Mouse (Mus musculus) forebrain, embryonic 14.5 days (tissue): Measurements from ENCODE around the gene Il19. TPM values are rescaled to one million over a fixed set of nuclear protein-coding genes. Genes with fewer than 3 reads are reported as not detected.

ENCODE experiments used
- ATAC-seq: fragments of 200-750 bp; cut with Nextera tagmentation; 2 replicates; pipeline ENCODE4 v1.8.0; 2017; ENCODE audit warnings: mild to moderate bottlenecking, moderate library complexity
- DNase-seq: peaks from one replicate; pipeline ENCODE4 v3.0.0-alpha.2; 2015; ENCODE audit warnings: low spot score
- H3K27ac ChIP-seq: fragments of 300-500 bp; sonication (generic); 2 replicates; pipeline ENCODE4 v1.5.1; 2014; ENCODE audit warnings: low read depth, mild to moderate bottlenecking, control low read depth, low read length, moderate library complexity
- H3K27me3 ChIP-seq: fragments of 300-500 bp; sonication (generic); replicated peaks from 2 replicates; pipeline ENCODE4 v1.6.1; 2014; ENCODE audit warnings: low read length, control low read depth, mixed read lengths; ENCODE audit not compliant: control insufficient read depth, insufficient read depth
- H3K36me3 ChIP-seq: fragments of 300-500 bp; sonication (generic); 2 replicates; pipeline ENCODE4 v1.6.1; 2014; ENCODE audit warnings: low read length, control low read depth; ENCODE audit not compliant: control insufficient read depth, insufficient read depth
- H3K4me1 ChIP-seq: fragments of 300-500 bp; sonication (generic); 2 replicates; pipeline ENCODE4 v1.6.1; 2014; ENCODE audit warnings: antibody characterized with exemption, low read length, control low read depth; ENCODE audit not compliant: control insufficient read depth, insufficient read depth
- H3K4me2 ChIP-seq: fragments of 300-500 bp; sonication (generic); 2 replicates; pipeline ENCODE4 v1.6.1; 2014; ENCODE audit warnings: mild to moderate bottlenecking, control low read depth, low read length
- H3K4me3 ChIP-seq: fragments of 300-500 bp; sonication (generic); 2 replicates; pipeline ENCODE4 v1.5.1; 2014; ENCODE audit warnings: low read depth, low read length, control low read depth
- H3K9ac ChIP-seq: fragments of 300-500 bp; sonication (generic); 2 replicates; pipeline ENCODE4 v1.6.1; 2014; ENCODE audit warnings: mild to moderate bottlenecking, low read length, control low read depth, moderate library complexity
- H3K9me3 ChIP-seq: fragments of 300-500 bp; sonication (generic); replicated peaks from 2 replicates; pipeline ENCODE4 v1.6.1; 2016; ENCODE audit warnings: low read length, control low read depth, mixed read lengths; ENCODE audit not compliant: control insufficient read depth
- WGBS: fragments of 180-500 bp; shearing (Covaris S2); extraction: QIAGEN DNeasy Blood & Tissue Kit; methylation state at CpG from one replicate; pipeline ENCODE4 v1.1.7; 2014; 5-methylcytosine and 5-hydroxymethylcytosine counted together
- polyA plus RNA-seq: library from polyadenylated mRNA; unstranded; fragments of >200 nt; fragmentation: Nextera tagmentation; extraction: Ambion mirVana; gene quantifications from 2 replicates; pipeline ENCODE4 v1.2.1, GENCODE M21; 2014

Gene Il19
- not detected in 2 replicates for polyA plus RNA-seq

DNA sequence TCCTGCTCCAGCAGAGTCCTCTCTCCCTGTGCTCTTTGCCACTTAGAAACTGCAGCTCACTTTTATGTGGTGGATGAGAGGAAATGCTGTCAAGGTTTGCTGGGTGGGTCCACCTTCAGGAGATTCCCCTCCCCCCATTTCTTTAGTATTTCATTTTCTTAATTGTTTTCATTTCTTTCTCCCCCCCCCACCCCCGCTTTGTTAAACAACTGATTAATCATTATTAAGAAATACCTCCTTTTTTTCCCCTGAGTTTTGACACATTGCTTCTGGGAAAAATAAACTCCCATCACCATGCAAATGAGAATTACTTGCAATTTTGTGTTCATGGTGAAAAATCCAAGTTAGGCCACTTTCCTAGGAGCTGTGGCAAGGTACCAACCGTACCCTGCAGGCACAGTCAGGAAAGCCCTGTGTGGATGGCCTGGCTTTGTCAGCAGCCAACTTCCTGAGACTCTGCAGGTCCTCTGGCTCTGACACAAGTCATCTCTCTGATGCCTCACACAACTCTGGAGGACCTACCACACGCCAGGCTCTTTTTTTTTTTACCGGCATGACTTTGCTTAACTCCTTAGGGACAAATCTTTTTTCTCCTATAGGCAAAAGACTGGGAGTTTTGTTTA lies at the start of gene Il19:
Gene Il19 (minus strand): TSS at position 51 of the 623 bp plus-strand sequence.
- WGBS = 87% methylated on average over 4 of the region's 4 CpGs
- Histone ChIP-seq H3K9ac (no peak within 1 kb of the TSS), H3K9me3 (no peaks in the 10 kb centered on the region), H3K36me3 (no peaks in the 10 kb centered on the region), H3K27ac (no peak within 1 kb of the TSS), H3K4me1 (no peaks in the 10 kb centered on the region), H3K4me2 (no peak within 1 kb of the TSS), H3K4me3 (no peak within 1 kb of the TSS), H3K27me3 (no peaks in the 10 kb centered on the region)
- ATAC-seq (no peak), DNase-seq (no peak)

DNA sequence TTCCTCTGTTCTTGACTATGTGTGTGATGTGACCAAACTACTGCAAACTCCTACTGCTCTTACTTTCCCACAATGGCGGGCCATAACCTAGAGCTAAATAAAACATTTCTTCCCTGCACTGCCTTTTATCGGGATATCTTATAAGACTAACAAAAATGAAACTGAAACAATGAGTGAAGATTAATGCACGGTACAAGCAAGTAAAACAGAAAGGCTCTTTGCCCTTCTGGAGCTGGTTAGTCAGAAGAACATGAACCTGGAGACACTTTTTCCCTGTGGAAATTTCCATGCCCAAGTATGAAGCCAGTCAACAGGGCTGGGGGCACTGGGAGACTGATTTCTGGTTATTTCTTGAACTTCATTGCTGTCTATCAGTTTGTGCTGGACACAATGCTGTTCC lies 49.4 kb upstream of the Il19 start:
- Histone ChIP-seq H3K9ac (no peak overlapping the region), H3K9me3 (no peaks in the 10 kb centered on the region; the same call in 1 of the 2 replicates), H3K4me3 (no peak overlapping the region), H3K4me1 (no peaks in the 10 kb centered on the region), H3K36me3 (no peaks in the 10 kb centered on the region), H3K27ac (no peak overlapping the region), H3K27me3 (no peaks in the 10 kb centered on the region), H3K4me2 (no peak overlapping the region)
- no peak for ATAC-seq
- WGBS = 90% methylated on average over 3 of the region's 3 CpGs
- no peak for DNase-seq

DNA sequence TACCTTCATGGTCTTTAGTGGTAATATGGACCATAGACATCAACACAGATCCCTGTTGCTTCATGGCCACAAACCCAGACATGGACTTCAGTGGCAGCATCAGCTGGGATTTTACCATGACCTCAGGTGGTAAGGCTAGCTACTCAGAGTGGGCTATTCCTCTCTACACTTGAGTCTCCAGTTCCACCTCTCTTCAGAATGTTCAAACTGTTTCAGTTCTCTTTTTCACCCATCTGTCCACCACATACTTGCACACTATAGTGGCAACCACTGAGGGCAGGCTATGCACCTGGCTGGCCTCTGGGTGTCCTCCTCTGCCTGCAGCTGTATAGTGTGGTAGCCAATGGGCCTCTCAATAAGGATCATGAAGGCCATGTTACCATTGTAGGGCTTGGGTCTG lies 47.5 kb upstream of the Il19 start:
- ATAC-seq = no peak

DNA sequence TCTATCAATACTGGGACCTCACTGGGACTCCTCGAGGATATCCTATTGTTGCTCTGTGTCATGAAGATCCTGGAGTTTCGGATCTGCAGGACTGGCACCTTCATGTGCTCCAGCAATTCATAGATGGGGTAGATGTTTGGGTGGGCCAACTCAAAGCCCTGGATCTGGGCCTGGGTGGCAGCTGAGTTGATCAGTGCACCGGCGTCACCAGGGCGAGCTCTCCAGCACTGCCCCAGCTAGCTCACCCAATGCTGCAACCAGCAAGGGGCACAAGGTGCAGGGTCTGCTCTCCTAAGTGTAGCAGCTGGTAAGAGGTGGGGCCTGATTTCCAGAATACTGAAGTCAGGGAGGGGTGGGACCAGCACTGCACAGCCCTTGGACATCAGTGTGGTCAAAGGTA lies 47.1 kb upstream of the Il19 start:
- Histone ChIP-seq H3K27ac (no peak overlapping the region), H3K9me3 (no peaks in the 10 kb centered on the region; the same call in 1 of the 2 replicates), H3K36me3 (no peaks in the 10 kb centered on the region), H3K9ac (no peak overlapping the region), H3K4me3 (no peak overlapping the region), H3K4me2 (no peak overlapping the region), H3K27me3 (no peaks in the 10 kb centered on the region), H3K4me1 (no peaks in the 10 kb centered on the region)
- WGBS = 88% methylated on average over 5 of the region's 5 CpGs
- ATAC-seq (no peak), DNase-seq (no peak)

More for the DNA sequence above, 47.5 kb upstream of the Il19 start:
- Histone ChIP-seq H3K4me1 (no peaks in the 10 kb centered on the region), H3K36me3 (no peaks in the 10 kb centered on the region), H3K9me3 (no peaks in the 10 kb centered on the region; the same call in 1 of the 2 replicates), H3K4me3 (no peak overlapping the region), H3K27ac (no peak overlapping the region), H3K27me3 (no peaks in the 10 kb centered on the region), H3K9ac (no peak overlapping the region), H3K4me2 (no peak overlapping the region)
- no peak for DNase-seq

DNA sequence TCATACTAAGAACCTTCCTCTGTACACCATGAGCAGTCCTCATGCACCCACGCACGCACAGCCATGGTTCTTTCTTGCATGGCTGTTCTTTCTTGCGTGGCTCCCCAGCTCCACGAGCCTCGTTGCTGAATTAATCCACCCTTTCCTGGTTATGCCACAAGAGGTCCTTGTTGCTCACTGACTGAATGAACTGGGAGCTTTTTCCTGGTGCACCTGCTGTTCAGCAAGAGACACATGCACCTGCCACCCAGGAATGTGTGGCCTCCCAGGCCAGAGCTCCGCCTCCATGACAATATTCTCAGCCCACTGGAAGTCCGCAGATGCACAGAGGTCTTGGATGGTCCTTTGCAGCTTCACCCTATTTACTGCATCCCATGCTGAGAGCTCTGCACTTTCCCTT lies 44.5 kb upstream of the Il19 start:
- no peaks in the 10 kb centered on the region for H3K36me3 ChIP-seq
- H3K27me3 ChIP-seq = no peaks in the 10 kb centered on the region
- no peak overlapping the region for H3K4me3 ChIP-seq
- no peaks in the 10 kb centered on the region for H3K4me1 ChIP-seq
- ATAC-seq (no peak), DNase-seq (peak; percentile 0)
- no peak overlapping the region for H3K4me2 ChIP-seq
- no peaks in the 10 kb centered on the region for H3K9me3 ChIP-seq
- no peak overlapping the region for H3K27ac ChIP-seq
- 61% methylated on average over 7 of the region's 7 CpGs for WGBS
- no peak overlapping the region for H3K9ac ChIP-seq

DNA sequence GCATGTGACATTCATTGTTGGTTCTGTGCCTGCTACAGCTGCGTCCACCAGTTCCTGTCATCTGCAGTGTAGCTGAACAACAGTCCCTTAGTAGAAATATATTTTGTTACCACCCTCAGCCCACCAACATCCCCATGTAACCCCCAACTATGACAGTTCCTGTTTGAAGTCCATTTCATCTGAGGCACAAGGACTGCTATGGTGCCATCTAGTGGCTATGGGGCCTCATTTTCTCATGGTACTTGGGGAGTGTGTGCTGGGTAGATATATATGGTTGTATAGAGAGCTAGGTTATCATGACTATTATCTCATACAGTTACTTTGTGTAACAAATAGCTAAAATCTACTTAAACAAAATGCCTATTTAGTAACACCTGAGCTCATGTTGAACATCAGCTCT lies 39.5 kb upstream of the Il19 start:
- no peak overlapping the region for H3K4me3 ChIP-seq
- DNase-seq (peak; percentile 55), ATAC-seq (no peak)
- H3K9me3 ChIP-seq = no peaks in the 10 kb centered on the region
- H3K4me1 ChIP-seq = no peaks in the 10 kb centered on the region
- no peaks in the 10 kb centered on the region for H3K27me3 ChIP-seq
- H3K36me3 ChIP-seq = no peaks in the 10 kb centered on the region
- 58% methylated on average over 1 of the region's 1 CpGs for WGBS
- H3K4me2 ChIP-seq = no peak overlapping the region
- no peak overlapping the region for H3K27ac ChIP-seq
- H3K9ac ChIP-seq = no peak overlapping the region

DNA sequence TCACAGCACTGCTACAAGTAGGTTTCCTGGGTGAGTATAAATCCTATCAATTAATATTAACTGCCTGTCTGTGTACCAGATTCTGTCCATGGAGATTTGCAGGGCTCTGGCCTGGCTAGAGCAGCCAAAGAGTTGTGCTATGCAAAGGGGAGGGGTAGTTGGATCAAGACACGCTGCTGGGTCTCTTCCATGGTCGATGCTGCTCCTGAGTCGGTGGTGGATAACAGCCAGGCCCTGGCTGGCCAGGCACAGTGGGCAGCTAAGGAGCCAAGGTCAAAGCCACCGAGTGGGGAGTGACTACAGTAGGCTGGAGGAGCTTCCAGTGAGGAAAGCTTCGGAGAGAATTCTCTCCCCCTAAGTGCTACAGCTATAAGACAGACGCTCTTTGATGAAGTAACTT lies 24.0 kb upstream of the Il19 start:
- Histone ChIP-seq H3K4me2 (no peak overlapping the region), H3K9ac (no peak overlapping the region), H3K27me3 (no peaks in the 10 kb centered on the region), H3K4me3 (no peak overlapping the region), H3K36me3 (no peaks in the 10 kb centered on the region), H3K27ac (no peak overlapping the region), H3K9me3 (no peaks in the 10 kb centered on the region), H3K4me1 (no peaks in the 10 kb centered on the region)
- WGBS = 87% methylated on average over 6 of the region's 6 CpGs
- no peak for ATAC-seq
- no peak for DNase-seq

DNA sequence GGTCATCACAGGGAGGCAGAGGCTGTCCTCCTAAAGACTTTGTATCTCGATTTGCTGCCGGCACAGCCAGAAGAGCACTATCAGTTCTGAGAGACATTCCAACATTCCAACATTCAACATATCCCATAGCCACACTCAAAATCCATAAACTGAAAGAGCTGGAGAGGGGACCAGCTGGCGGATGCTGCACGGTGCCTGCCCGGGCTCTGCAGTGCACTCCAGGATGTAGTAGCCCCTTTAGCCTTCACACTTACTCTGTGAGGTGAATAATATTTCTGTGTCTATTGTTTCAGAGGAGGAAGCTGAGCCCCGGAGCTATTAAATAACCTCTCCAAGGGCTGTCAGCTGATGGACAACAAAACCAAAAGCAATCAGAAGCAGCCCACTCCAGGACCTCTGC lies 7.0 kb upstream of the Il19 start:
- Histone ChIP-seq H3K36me3 (no peaks in the 10 kb centered on the region), H3K27me3 (no peaks in the 10 kb centered on the region), H3K4me1 (no peaks in the 10 kb centered on the region), H3K9me3 (no peaks in the 10 kb centered on the region), H3K4me3 (no peak overlapping the region), H3K4me2 (no peak overlapping the region), H3K9ac (no peak overlapping the region), H3K27ac (no peak overlapping the region)
- ATAC-seq (no peak), DNase-seq (no peak)
- WGBS = 84% methylated on average over 6 of the region's 6 CpGs

DNA sequence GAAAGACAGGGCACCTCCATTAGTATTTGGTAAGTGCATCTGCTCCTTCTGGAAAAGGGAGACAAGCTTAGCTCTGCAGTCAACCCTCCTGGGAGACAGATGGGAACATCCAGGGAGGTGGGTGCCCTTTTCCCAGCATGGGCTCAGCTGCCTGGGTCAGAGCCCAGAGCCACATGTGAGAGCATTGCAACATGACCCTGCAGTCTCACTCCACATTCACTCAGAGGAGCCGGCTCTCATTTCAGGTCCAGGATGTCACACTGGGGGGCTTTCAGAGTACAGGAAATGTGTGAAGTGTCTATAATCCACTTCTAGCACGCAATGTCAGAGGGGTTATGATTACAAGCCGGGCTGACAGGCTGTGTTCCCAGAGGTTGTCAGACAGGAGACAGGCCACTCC lies 1.9 kb upstream of the Il19 start:
- Histone ChIP-seq H3K9me3 (no peaks in the 10 kb centered on the region), H3K4me3 (no peak overlapping the region), H3K27me3 (no peaks in the 10 kb centered on the region), H3K4me1 (no peaks in the 10 kb centered on the region), H3K4me2 (no peak overlapping the region), H3K9ac (no peak overlapping the region), H3K36me3 (no peaks in the 10 kb centered on the region), H3K27ac (no peak overlapping the region)
- no peak for DNase-seq
- WGBS = 76% methylated on average over 3 of the region's 3 CpGs
- ATAC-seq = no peak
